Mouse (Mus musculus) neural tube, embryonic 15.5 days (tissue): ENCODE data around the gene Tns2. TPM values are rescaled to one million over a fixed set of nuclear protein-coding genes. Genes with fewer than 3 reads are reported as not detected.
A peak's percentile ranks its signal among the peaks of the same experiment; 100 is the strongest.

Experiments
- ATAC-seq: fragments of 200-750 bp; cut with Nextera tagmentation; 2 replicates; pipeline ENCODE4 v1.8.0; 2017; ENCODE audit warnings: mild to moderate bottlenecking, moderate TSS enrichment, moderate library complexity; ENCODE audit not compliant: low FRiP score
- H3K27ac ChIP-seq: fragments of 300-500 bp; sonication (generic); replicated peaks from 2 replicates; pipeline ENCODE4 v1.5.1; 2015; ENCODE audit warnings: mild to moderate bottlenecking, inconsistent platforms
- H3K27me3 ChIP-seq: fragments of 300-500 bp; sonication (generic); replicated peaks from 2 replicates; pipeline ENCODE4 v1.6.1; 2015; ENCODE audit warnings: inconsistent platforms
- H3K36me3 ChIP-seq: fragments of 300-500 bp; sonication (generic); 2 replicates; pipeline ENCODE4 v1.6.1; 2015; ENCODE audit warnings: inconsistent platforms
- H3K4me1 ChIP-seq: fragments of 300-500 bp; sonication (generic); 2 replicates; pipeline ENCODE4 v1.6.1; 2015; ENCODE audit warnings: inconsistent platforms
- H3K4me2 ChIP-seq: fragments of 300-500 bp; sonication (generic); 2 replicates; pipeline ENCODE4 v1.6.1; 2015; ENCODE audit warnings: inconsistent platforms, mild to moderate bottlenecking, moderate library complexity
- H3K4me3 ChIP-seq: fragments of 300-500 bp; sonication (generic); replicated peaks from 2 replicates; pipeline ENCODE4 v1.5.1; 2015; ENCODE audit warnings: mild to moderate bottlenecking, inconsistent platforms
- H3K9ac ChIP-seq: fragments of 300-500 bp; sonication (generic); replicated peaks from 2 replicates; pipeline ENCODE4 v1.6.1; 2015; ENCODE audit warnings: mild to moderate bottlenecking, inconsistent platforms
- H3K9me3 ChIP-seq: fragments of 300-500 bp; sonication (generic); replicated peaks from 2 replicates; pipeline ENCODE4 v1.6.1; 2016; ENCODE audit warnings: inconsistent platforms
- WGBS: fragments of 180-500 bp; shearing (Covaris S2); methylation state at CpG from one replicate; pipeline ENCODE4 v1.1.7; 2015; ENCODE audit warnings: mixed read lengths; 5-methylcytosine and 5-hydroxymethylcytosine counted together
- polyA plus RNA-seq: library from polyadenylated mRNA; unstranded; fragments of >200 nt; fragmentation: Nextera tagmentation; extraction: Ambion mirVana; gene quantifications from 2 replicates; pipeline ENCODE4 v1.2.1, GENCODE M21; 2015

The Tns2 gene
- polyA plus RNA-seq, 1 experiment from 2014 or later = 9.8 TPM

DNA sequence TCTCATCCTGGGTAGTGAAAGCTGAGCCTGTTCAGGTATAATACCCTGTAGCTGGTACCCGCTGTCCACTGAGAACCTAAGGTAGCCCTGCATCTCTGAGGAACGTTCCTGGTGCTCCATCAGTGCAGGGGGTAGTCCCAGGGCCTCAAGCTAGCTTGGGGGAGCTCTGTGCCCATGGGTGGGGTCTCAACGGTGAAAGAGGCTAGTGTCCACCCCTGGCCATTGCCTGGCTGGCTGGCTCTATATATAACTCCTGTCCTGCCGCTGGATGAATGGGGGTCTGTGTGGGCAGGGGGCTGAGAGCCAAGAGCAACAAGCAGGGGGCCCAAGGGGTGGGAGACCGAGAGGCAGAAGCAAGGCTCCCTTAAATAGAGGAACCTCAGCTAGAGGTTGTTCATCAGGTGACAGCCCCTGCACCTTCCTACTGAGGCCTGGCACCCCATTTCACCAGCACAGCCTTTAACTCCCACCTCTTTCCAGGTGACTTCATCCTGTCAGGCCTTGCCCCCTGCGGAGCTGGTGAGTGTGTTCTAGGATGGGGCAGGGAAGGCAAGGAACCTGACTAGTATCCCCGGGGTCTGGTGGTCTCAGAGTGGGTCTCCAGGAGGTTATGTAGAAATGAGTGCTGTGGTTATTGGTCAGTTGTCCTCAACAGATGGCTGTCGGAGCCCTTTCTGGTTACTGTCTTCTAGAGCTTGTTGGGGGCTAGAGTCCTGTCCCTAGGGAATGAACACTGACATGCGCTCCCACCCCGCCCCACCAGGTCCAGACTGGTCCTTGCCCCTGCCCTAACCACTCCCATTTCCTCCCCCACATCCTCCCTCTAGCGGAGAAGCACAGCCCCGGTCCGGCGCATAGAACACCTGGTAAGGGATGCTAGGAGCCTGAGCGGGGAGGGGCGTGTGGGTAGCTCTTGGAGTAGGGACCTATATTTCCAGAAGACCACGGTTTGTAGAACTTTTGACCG is 5.8 kb downstream of the Tns2 start:
- Histone ChIP-seq H3K27ac (no peak overlapping the region), H3K4me1 (peaks cover 75% of the 10 kb centered on the region), H3K4me2 (peak overlapping the region; percentile 62), H3K27me3 (peaks cover 40% of the 10 kb centered on the region), H3K9me3 (no peaks in the 10 kb centered on the region), H3K9ac (no peak overlapping the region), H3K36me3 (no peaks in the 10 kb centered on the region), H3K4me3 (peak overlapping the region; percentile 38)
- 27% methylated on average over 18 of the region's 18 CpGs for WGBS
- ATAC-seq = 0 out of 2 replicates have a peak, but pooled peaks have one; percentile 18

DNA sequence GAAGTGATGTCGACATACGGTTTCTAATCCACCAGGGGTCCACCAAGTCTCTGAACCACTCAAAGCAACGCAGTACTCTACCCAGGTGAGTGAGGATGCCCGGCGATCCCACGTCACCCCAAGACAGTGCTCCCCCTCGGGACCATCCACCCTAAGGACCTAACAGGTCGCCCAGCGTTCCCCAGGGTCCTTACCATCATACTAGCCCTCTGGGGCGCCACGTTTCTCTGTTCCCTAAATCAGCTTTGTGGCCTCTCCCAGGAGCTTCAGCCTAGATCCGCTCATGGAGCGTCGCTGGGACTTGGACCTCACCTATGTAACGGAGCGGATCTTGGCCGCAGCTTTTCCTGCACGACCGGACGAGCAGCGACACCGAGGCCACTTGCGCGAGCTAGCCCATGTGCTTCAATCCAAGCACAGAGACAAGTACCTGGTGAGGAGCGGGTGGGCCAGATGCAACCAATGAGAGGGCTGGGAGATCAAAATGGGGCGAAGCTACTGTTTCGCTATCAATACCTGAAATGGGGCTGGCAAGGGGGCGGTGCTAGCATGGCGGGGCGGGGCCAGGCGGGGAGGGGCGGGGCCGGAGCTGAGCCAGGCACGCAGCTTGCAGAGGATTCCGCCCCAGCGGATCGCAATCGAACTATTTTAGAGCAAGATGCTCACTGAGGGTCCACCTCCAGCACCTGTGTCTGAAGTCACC is 6.7 kb downstream of the Tns2 start:
- peaks cover 66% of the 10 kb centered on the region for H3K4me1 ChIP-seq
- WGBS = 6% methylated on average over 38 of the region's 38 CpGs
- H3K36me3 ChIP-seq = no peaks in the 10 kb centered on the region
- no peak overlapping the region for H3K27ac ChIP-seq
- ATAC-seq = peak; percentile 12; the same call in 1 of the 2 replicates
- H3K9ac ChIP-seq = 0 out of 2 replicates have a peak overlapping the region, but pooled peaks have one; percentile 17
- peak overlapping the region; percentile 62 for H3K4me2 ChIP-seq
- H3K27me3 ChIP-seq = peaks cover 33% of the 10 kb centered on the region
- no peaks in the 10 kb centered on the region for H3K9me3 ChIP-seq
- peak overlapping the region; percentile 38 for H3K4me3 ChIP-seq

DNA sequence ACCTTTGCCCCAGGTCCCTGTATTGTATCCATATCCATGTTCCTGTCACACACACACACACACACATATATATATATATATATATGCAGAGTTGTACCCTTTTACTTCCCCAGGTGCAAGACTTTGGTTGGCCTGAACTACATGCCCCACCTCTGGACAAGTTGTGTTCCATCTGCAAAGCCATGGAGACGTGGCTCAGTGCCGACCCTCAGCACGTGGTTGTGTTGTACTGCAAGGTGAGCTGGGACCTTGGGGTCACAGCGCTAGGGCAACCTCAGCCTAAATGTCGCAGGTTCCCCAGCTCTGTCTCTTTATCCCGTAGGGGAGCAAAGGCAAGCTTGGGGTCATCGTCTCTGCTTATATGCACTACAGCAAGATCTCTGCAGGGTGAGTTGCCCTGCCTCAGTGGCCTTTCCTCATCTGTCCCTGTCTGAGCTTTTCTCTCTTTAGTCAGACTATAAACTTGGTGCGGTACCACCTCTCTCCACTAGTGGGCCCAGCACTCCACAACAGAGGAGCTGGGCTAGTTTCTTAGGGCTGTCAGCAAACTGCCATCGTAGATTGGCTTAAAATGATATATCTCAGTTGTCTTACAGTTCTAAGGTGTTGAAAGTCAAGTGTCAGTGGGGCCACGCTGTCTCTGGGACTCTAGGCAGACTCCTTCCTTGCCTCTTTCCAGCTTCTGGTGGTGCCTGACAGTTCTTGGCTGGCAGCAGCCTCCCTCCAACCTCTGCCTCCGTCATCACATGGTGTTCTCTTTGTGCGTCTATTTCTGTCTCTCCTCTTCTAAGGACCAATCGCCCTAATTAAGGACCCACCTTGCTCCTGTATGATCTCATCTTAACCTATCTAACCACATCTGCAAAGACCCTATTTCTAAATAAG is 7.7 kb downstream of the Tns2 start:
- Histone ChIP-seq H3K4me1 (peaks cover 57% of the 10 kb centered on the region), H3K4me2 (peak overlapping the region; percentile 62), H3K27me3 (peaks cover 24% of the 10 kb centered on the region), H3K9me3 (no peaks in the 10 kb centered on the region), H3K27ac (no peak overlapping the region), H3K9ac (no peak overlapping the region), H3K4me3 (no peak overlapping the region), H3K36me3 (no peaks in the 10 kb centered on the region)
- no peak for ATAC-seq
- WGBS = 39% methylated on average over 13 of the region's 13 CpGs

DNA sequence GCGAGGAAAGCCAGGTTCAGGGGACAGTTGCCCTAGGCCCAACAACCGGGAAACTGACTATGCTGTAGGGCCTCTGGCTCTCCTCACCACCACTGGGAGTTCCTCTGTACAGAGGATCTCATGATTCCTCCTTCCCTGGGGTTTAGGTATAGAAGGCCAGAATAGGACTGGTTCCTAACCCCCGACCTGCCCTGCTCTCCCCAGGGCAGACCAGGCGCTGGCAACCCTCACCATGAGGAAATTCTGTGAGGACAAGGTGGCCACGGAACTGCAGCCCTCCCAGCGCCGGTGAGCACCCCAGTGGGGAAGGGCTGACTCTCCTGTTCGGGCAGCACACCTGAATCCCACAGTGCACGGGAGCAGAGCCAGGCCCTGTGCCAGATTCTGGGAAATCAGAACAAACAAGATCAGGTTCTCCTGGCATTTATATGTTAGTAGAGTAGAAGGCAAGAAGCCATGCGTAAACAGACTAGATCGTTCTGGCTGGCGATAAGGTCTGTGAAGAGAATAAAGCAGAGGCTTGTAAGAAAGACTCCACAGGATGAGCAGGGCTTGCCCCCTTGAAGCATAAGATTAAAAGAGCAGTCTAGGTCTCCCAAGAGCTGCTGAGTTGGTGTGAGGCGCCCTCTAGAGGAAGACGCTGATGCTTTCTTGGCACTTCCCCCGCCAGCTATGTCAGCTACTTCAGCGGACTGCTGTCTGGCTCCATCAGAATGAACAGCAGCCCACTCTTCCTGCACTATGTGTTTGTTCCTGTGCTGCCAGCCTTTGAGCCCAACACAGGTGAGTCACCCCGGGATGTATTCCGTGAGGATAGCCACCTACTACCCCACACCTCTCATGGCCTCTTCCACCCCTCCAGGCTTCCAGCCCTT is 8.7 kb downstream of the Tns2 start:
- Histone ChIP-seq H3K27ac (no peak overlapping the region), H3K9ac (no peak overlapping the region), H3K36me3 (no peaks in the 10 kb centered on the region), H3K4me1 (peaks cover 47% of the 10 kb centered on the region), H3K4me2 (no peak overlapping the region), H3K4me3 (no peak overlapping the region), H3K9me3 (no peaks in the 10 kb centered on the region), H3K27me3 (peaks cover 21% of the 10 kb centered on the region)
- 0 out of 2 replicates have a peak, but pooled peaks have one; percentile 1 for ATAC-seq
- WGBS = 55% methylated on average over 18 of the region's 18 CpGs

DNA sequence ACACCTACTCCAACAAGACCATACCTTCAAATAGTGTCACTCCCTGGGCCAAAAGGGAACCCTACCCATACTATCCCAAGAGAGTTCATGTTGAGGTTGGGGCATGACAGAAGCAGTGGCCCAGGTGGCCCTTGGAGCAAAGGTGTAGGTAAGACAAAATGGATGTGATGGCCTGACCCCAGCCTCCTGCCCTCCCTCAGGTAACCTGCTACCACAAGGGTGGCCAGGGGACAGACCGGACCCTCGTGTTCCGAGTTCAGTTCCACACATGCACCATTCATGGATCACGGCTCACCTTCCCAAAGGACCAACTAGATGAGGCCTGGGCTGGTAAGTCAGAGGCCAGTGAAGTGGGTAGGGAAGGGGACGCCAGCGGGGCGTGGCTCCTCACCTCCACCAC is 10.1 kb downstream of the Tns2 start:
- peaks cover 19% of the 10 kb centered on the region for H3K27me3 ChIP-seq
- H3K9ac ChIP-seq = no peak overlapping the region
- no peak overlapping the region for H3K4me3 ChIP-seq
- H3K9me3 ChIP-seq = no peaks in the 10 kb centered on the region
- peaks cover 36% of the 10 kb centered on the region for H3K4me1 ChIP-seq
- H3K27ac ChIP-seq = no peak overlapping the region
- over 99% methylated on average over 7 of the region's 7 CpGs for WGBS
- no peak for ATAC-seq
- H3K4me2 ChIP-seq = no peak overlapping the region
- H3K36me3 ChIP-seq = 0 out of 2 replicates have a peak, but pooled peaks cover 1% of the 10 kb centered on the region

DNA sequence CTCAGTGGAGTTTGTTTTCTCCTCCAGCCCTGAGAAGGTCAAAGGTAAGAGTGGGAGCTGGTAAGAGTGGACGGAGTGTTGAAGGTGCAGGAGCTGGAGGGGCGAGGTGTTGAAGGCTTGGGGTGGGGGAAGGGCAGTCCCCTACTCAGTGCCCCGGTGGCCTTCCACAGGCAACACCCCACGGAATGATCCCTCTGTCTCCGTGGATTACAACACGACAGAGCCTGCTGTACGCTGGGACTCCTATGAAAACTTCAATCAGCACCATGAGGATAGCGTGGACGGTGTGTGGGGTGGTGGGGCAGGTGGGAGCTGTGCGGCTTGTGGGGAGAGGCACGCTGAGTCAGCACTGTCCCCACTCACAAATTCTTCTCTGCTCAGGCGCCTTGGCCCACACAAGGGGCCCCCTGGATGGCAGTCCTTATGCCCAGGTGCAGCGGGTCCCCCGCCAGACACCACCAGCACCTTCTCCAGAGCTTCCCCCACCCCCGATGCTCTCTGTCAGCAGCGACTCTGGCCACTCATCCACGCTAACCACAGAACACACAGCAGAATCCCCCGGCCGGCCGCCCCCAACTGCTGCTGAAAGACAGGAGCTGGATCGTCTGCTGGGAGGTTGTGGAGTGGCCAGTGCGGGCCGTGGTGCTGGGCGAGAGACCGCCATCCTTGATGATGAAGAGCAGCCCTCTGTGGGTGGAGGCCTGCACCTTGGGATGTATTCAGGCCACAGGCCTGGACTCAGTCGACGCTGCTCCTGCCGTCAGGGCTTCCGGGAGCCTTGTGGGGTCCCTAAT is 10.7 kb downstream of the Tns2 start:
- WGBS = 80% methylated on average over 29 of the region's 29 CpGs
- Histone ChIP-seq H3K36me3 (peaks cover 8% of the 10 kb centered on the region), H3K4me2 (no peak overlapping the region), H3K27me3 (peaks cover 12% of the 10 kb centered on the region), H3K4me3 (no peak overlapping the region), H3K4me1 (peaks cover 32% of the 10 kb centered on the region), H3K9me3 (no peaks in the 10 kb centered on the region), H3K9ac (no peak overlapping the region), H3K27ac (no peak overlapping the region)
- no peak for ATAC-seq

DNA sequence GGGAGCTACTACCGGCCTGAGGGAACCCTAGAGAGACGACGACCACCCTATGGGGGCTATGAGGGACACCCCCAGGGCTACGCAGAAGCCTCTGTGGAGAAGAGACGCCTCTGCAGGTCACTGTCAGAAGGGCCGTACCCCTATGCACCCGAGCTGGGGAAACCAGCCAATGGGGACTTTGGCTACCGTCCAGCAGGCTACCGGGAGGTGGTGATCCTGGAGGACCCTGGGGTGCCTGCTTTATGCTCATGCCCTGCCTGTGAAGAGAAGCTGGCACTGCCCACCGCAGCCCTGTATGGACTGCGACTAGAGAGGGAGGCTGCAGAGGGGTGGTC is 11.2 kb downstream of the Tns2 start:
- ATAC-seq = no peak
- 78% methylated on average over 11 of the region's 11 CpGs for WGBS
- H3K4me3 ChIP-seq = no peak overlapping the region

DNA sequence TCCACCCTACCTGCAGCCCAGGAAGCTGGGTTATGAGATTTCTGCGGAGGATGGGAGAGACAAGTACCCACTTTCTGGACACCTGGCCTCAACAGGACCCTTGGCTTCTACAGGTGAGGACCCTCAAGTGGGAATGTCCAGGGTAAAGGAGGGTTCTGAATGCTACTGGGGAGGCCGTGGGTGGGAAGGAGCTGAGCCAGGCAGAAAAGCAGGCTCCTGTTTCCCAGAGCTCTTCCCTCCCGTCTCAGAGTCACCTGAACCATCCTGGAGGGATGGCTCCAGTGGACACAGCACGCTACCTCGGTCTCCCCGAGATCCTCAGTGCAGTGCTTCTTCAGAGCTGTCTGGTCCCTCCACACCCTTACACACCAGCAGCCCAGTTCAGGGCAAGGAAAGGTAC is 12.0 kb downstream of the Tns2 start:
- Histone ChIP-seq H3K4me2 (no peak overlapping the region), H3K4me3 (no peak overlapping the region), H3K27me3 (peaks cover 4% of the 10 kb centered on the region; the same call in 1 of the 2 replicates), H3K27ac (no peak overlapping the region), H3K36me3 (peaks cover 18% of the 10 kb centered on the region), H3K4me1 (peaks cover 31% of the 10 kb centered on the region), H3K9me3 (no peaks in the 10 kb centered on the region), H3K9ac (no peak overlapping the region)
- WGBS = 94% methylated on average over 6 of the region's 6 CpGs
- ATAC-seq = no peak

More for the DNA sequence above, 11.2 kb downstream of the Tns2 start:
- H3K9ac ChIP-seq = no peak overlapping the region
- no peak overlapping the region for H3K27ac ChIP-seq
- H3K36me3 ChIP-seq = peaks cover 11% of the 10 kb centered on the region
- H3K4me2 ChIP-seq = no peak overlapping the region
- H3K4me1 ChIP-seq = peaks cover 32% of the 10 kb centered on the region
- H3K9me3 ChIP-seq = no peaks in the 10 kb centered on the region
- H3K27me3 ChIP-seq = peaks cover 7% of the 10 kb centered on the region; the same call in 1 of the 2 replicates

DNA sequence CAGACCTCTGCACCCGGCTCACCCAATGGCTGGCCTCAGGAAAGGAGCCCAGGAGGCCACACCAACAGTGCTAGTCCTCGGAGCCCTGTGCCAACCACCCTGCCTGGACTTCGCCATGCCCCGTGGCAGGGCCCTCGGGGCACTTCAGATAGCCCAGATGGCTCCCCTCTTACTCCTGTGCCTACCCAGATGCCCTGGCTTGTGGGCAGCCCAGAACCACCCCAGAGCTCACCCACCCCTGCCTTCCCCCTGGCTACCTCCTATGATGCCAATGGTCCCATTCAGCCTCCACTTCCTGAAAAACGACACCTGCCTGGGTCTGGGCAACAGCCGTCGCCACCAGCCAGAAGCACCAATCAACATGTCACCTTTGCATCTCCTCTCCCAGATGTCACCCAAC is 12.6 kb downstream of the Tns2 start:
- 81% methylated on average over 8 of the region's 8 CpGs for WGBS
- H3K4me1 ChIP-seq = peaks cover 29% of the 10 kb centered on the region
- no peak overlapping the region for H3K27ac ChIP-seq
- H3K9me3 ChIP-seq = no peaks in the 10 kb centered on the region
- H3K4me3 ChIP-seq = no peak overlapping the region
- H3K36me3 ChIP-seq = peaks cover 24% of the 10 kb centered on the region
- H3K4me2 ChIP-seq = no peak overlapping the region
- ATAC-seq = no peak
- H3K27me3 ChIP-seq = peaks cover 1% of the 10 kb centered on the region; the same call in 1 of the 2 replicates
- no peak overlapping the region for H3K9ac ChIP-seq

DNA sequence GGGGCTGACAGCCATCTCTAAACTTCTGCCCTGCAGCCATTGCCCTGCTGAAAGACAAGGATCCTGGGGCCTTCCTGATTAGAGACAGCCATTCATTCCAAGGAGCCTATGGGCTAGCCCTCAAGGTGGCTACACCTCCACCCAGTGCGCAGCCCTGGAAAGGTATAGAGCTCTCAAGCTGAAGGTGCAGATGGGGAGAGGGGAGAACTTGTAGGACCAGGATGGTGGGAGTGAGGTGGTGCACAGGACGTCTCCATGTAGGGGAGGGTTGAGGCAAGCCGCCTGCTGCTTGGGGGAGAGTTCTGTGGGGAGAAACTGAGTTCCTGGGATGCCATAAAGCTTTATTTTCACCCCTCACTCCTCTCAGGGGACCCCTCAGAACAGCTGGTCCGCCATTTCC is 13.5 kb downstream of the Tns2 start:
- no peak for ATAC-seq
- WGBS = 85% methylated on average over 4 of the region's 4 CpGs
- no peaks in the 10 kb centered on the region for H3K9me3 ChIP-seq
- no peak overlapping the region for H3K4me2 ChIP-seq
- H3K4me3 ChIP-seq = no peak overlapping the region
- H3K9ac ChIP-seq = no peak overlapping the region
- H3K36me3 ChIP-seq = peaks cover 32% of the 10 kb centered on the region
- no peak overlapping the region for H3K27ac ChIP-seq
- peaks cover 30% of the 10 kb centered on the region for H3K4me1 ChIP-seq
- no peaks in the 10 kb centered on the region for H3K27me3 ChIP-seq
